Mouse (Mus musculus) T-helper 1 cell (primary cell): ENCODE data around the gene Defa25.
"Not testable (repeated sequence)": the region's sequence is repeated elsewhere in the genome, so short reads cannot be mapped to it uniquely, and the experiment has no call there.

Experiments
- in situ Hi-C: fragments of 300-600 bp; cut with MboI, MseI; formaldehyde crosslinking; loops from one replicate; pipeline ENCODE4 v1.15.1; 2025; ENCODE audit warnings: high pct_unique_total_duplicates

Defa25 gene

GRCm38 (mm10) chr8:21084142-21084541 lies at the start of gene Defa25:
Gene Defa25, plus strand, starts transcription at chr8:21084442.
- in situ Hi-C loops = loop anchor here (5.0 kb wide), 1 partner anchor 228 kb away; no protein-coding TSS in a partner anchor

GRCm38 (mm10) chr8:21054747-21055146 lies 29.5 kb upstream of the Defa25 start, which contains the start of gene Defa23:
Gene Defa23, plus strand, starts transcription at chr8:21055047.
- in situ Hi-C loops = not testable (repeated sequence)

GRCm38 (mm10) chr8:21064738-21065137 lies 19.5 kb upstream of the Defa25 start, which contains the start of gene Defa35:
Gene Defa35, plus strand, starts transcription at chr8:21065038.
- in situ Hi-C loops = not testable (repeated sequence)

- in situ Hi-C loops = loop anchor here (10.0 kb wide), 1 partner anchor 482 kb away; no protein-coding TSS in a partner anchor
These were observed 8.9 kb downstream of the Defa25 start for GRCm38 (mm10) chr8:21093106-21093505.

- in situ Hi-C loops = loop anchor here (10.0 kb wide), 1 partner anchor 479 kb away; no protein-coding TSS in a partner anchor
These were observed 11.7 kb downstream of the Defa25 start, which contains the start of gene Gm14851 for GRCm38 (mm10) chr8:21095950-21096349. Gene Gm14851, minus strand, starts transcription at chr8:21096050.

- in situ Hi-C loops = loop anchor here (25.0 kb wide), 1 partner anchor 447 kb away; no protein-coding TSS in a partner anchor
These were observed 50.1 kb downstream of the Defa25 start, which contains the start of gene Defa30 for GRCm38 (mm10) chr8:21134342-21134741. Gene Defa30, plus strand, starts transcription at chr8:21134642.
